ENCODE assay signal across 10 mouse cellular contexts in the genomic region with DNA sequence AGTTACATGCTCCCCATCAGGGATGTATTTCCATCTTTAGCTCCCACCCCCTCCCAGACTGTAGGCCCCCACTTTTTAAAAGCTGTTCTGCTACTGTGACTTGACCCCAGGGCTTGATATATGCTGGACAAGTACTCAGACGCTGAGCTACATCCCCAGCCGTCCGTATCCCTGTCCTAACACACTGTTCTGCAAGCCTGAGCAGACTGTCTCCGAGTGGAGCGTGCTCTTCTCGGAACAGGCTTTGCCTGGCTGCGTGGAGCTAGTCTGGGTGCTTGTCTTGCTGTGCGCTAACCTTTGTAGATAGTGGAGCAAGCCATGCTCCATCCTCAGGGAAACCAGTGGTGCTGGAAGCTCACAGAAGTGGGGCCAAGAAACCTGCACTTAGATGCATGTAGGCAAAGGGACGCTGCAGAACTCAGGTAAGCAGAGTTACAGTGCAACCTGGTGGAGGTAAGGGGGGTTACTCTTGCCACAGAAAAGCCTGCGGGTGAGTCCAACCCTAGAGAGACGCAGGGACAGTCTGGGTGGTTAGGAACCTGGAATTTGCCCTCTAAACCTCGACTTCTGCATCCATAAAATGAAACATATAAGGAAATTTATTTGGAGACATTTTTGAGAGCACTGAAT.
DNase-seq lines count a peak whose midpoint lies in the region; TF ChIP-seq lines count a peak whose summit lies in the region.
"Had no signal": no experiment of that assay in that cellular context is flagged by ENCODE, and none has a peak within 500 bp of the region (broad histone marks: within the 10 kb centered on the region; RNA-seq: fewer than 3 reads in every experiment).

No protein-coding gene starts in this region.

- H3K4me3 ChIP-seq in small intestine, adult 2 months (ENCODE audit: low read depth, low read length) = no peak overlapping the region
- H3K4me3 ChIP-seq: midbrain, embryonic 12.5 days had no signal

- WGBS in small intestine, adult 2 months = 51% methylated on average over 12 of the region's 12 CpGs

- H3K4me1 ChIP-seq in small intestine, adult 2 months (ENCODE audit: control insufficient read depth, insufficient read depth, insufficient read length, low read length) = no peaks in the 10 kb centered on the region

- DNase-seq in lung, adult 18-20 months = peak; percentile 33 to 36
- no peak for DNase-seq in lung, postnatal 10 days
- DNase-seq in cerebellum, adult 8-10 months = peak; percentile 63
- DNase-seq in kidney, adult 9 months = peak; percentile 45
- no peak for DNase-seq in T-cell, adult 2 months (ENCODE audit: low spot score)
- DNase-seq in gastrocnemius, adult 8-10 months (ENCODE audit: low spot score in 2 of 2) = no peak
- DNase-seq in thymus, postnatal 4 days = no peak
- DNase-seq: heart, adult 18-20 months had no signal

- peak; percentile 36; the same call in 1 of the 2 replicates for TF ChIP-seq CTCF in small intestine, adult 2 months (IDR thresholded peaks at IDR 0.05; ENCODE audit: extremely low read depth, insufficient read length, insufficient replicate concordance, low read depth, low read length)

- no peak overlapping the region for H3K27ac ChIP-seq in small intestine, adult 2 months (ENCODE audit: insufficient read depth, low read depth, low read length)
- H3K27ac ChIP-seq: midbrain, embryonic 12.5 days had no signal

- no peak for TF ChIP-seq POLR2A in small intestine, adult 2 months (IDR thresholded peaks at IDR 0.05; ENCODE audit: low read depth, low read length)

- no peaks in the 10 kb centered on the region for H3K27me3 ChIP-seq in small intestine, adult 2 months (ENCODE audit: control insufficient read depth, insufficient read depth, low read length)
- H3K27me3 ChIP-seq: midbrain, embryonic 12.5 days had no signal

- H3K36me3 ChIP-seq in small intestine, adult 2 months (ENCODE audit: control insufficient read depth, insufficient read depth, low read length) = no peaks in the 10 kb centered on the region
- H3K36me3 ChIP-seq: midbrain, embryonic 12.5 days had no signal

Comparison
In these comparisons a context has a peak if more than half of its experiments do, and no peak if none do; other contexts are left out.
1. DNase-seq: peak in lung, adult 18-20 months (2 of 2), cerebellum, adult 8-10 months (single experiment) and kidney, adult 9 months (single experiment); none in lung, postnatal 10 days (single experiment), T-cell, adult 2 months (single experiment), gastrocnemius, adult 8-10 months (0 of 2) and thymus, postnatal 4 days (single experiment).